Mouse (Mus musculus): ENCODE data around the gene Tufm.
A peak's percentile ranks its signal among the peaks of the same experiment; 100 is the strongest.

Gene Tufm

GRCm38 (mm10) chr7:126502023-126502741 lies 15.0 kb downstream of the Tufm start:
- DNase-seq, result peak; percentile 100

GRCm38 (mm10) chr7:126502751-126503150 lies 15.6 kb downstream of the Tufm start:
- DNase-seq, result no peak

- DNase-seq, result peak; percentile 100
Observed at GRCm38 (mm10) chr7:126503273-126503878, 16.2 kb downstream of the Tufm start, which contains the start of gene Atxn2l. Atxn2l (minus strand) TSS chr7:126503437.

GRCm38 (mm10) chr7:126504913-126505312 lies 17.8 kb downstream of the Tufm start:
- peak; percentile 76 for DNase-seq

GRCm38 (mm10) chr7:126507126-126507778 lies 20.1 kb downstream of the Tufm start:
- DNase-seq, result peak; percentile 86

GRCm38 (mm10) chr7:126511287-126511686 lies 24.1 kb downstream of the Tufm start:
- DNase-seq, result peak; percentile 83

- DNase-seq, result peak; percentile 27
Observed at GRCm38 (mm10) chr7:126518261-126518941, 31.2 kb downstream of the Tufm start.

- peak; percentile 83 for DNase-seq
Observed at GRCm38 (mm10) chr7:126519513-126519912, 32.4 kb downstream of the Tufm start.

GRCm38 (mm10) chr7:126523316-126523715 lies 36.2 kb downstream of the Tufm start:
- no peak for DNase-seq

GRCm38 (mm10) chr7:126528166-126528577 lies 41.0 kb downstream of the Tufm start:
- DNase-seq, result peak; percentile 76

- DNase-seq, result peak; percentile 62
Observed at GRCm38 (mm10) chr7:126533434-126533833, 46.3 kb downstream of the Tufm start.

GRCm38 (mm10) chr7:126535766-126536165 lies 48.6 kb downstream of the Tufm start:
- peak; percentile 71 for DNase-seq

GRCm38 (mm10) chr7:126536466-126536865 lies 49.3 kb downstream of the Tufm start:
- DNase-seq, result peak; percentile 73

GRCm38 (mm10) chr7:126537820-126538585 lies 50.8 kb downstream of the Tufm start:
- peak; percentile 79 for DNase-seq
